Mouse (Mus musculus) lung, adult 10 weeks (tissue): Measurements from ENCODE around the gene Hoxa3. TPM values are rescaled to one million over a fixed set of nuclear protein-coding genes. Genes with fewer than 3 reads are reported as not detected.

Experiments used
- polyA plus RNA-seq: library from polyadenylated mRNA; stranded (reverse); fragments of 350-450 nt; fragmentation: Illumina TruSeq; extraction: RNeasy Lipid Tissue Mini Kit (QIAGEN cat#74804); gene quantifications from one replicate; pipeline ENCODE4 v1.2.3, GENCODE M21; 2014; ENCODE audit warnings: low read depth, low replicate concordance; ENCODE audit not compliant: insufficient read depth

The Hoxa3 gene
- polyA plus RNA-seq: 4.2 TPM

GRCm38 (mm10) chr6:52213119-52213986 is at the start of gene Hoxa3, which contains the start of gene Gm28308:
TSS of gene Hoxa3 (minus strand) at chr6:52213336.
TSS of gene Gm28308 (minus strand) at chr6:52213339.

GRCm38 (mm10) chr6:52260654-52261575 is 47.8 kb upstream of the Hoxa3 start, which contains the start of gene Hoxa13:
TSS of gene Hoxa13 (minus strand) at chr6:52260880.

GRCm38 (mm10) chr6:52245757-52246142 is 32.6 kb upstream of the Hoxa3 start, which contains the start of gene Hoxa11:
TSS of gene Hoxa11 (minus strand) at chr6:52245810.

GRCm38 (mm10) chr6:52240389-52241000 is 27.4 kb upstream of the Hoxa3 start, which contains the start of gene Hoxa10:
TSS of gene Hoxa10 (minus strand) at chr6:52240854.

GRCm38 (mm10) chr6:52230516-52231165 is 17.5 kb upstream of the Hoxa3 start, which contains the start of gene Hoxa9:
TSS of gene Hoxa9 (minus strand) at chr6:52231089.

GRCm38 (mm10) chr6:52221337-52221992 is 8.3 kb upstream of the Hoxa3 start, which contains the start of gene Hoxa7:
TSS of gene Hoxa7 (minus strand) at chr6:52221854.

GRCm38 (mm10) chr6:52208072-52208867 is 4.9 kb downstream of the Hoxa3 start, which contains the start of gene Hoxa6:
TSS of gene Hoxa6 (minus strand) at chr6:52208722.

GRCm38 (mm10) chr6:52204050-52204752 is 8.9 kb downstream of the Hoxa3 start, which contains the start of gene Hoxa5:
TSS of gene Hoxa5 (minus strand) at chr6:52204587.

GRCm38 (mm10) chr6:52190906-52191810 is 22.0 kb downstream of the Hoxa3 start, which contains the start of gene Hoxa4:
TSS of gene Hoxa4 (minus strand) at chr6:52191753.

GRCm38 (mm10) chr6:52177061-52177735 is 35.9 kb downstream of the Hoxa3 start, which contains the start of gene 5730596B20Rik:
TSS of gene 5730596B20Rik (plus strand) at chr6:52177498.

GRCm38 (mm10) chr6:52164626-52165440 is 48.3 kb downstream of the Hoxa3 start, which contains the start of gene Hoxa2:
TSS of gene Hoxa2 (minus strand) at chr6:52164831.

GRCm38 (mm10) chr6:52158276-52159051 is 54.7 kb downstream of the Hoxa3 start, which contains the start of gene Hoxa1:
TSS of gene Hoxa1 (minus strand) at chr6:52158317.

